Mouse (Mus musculus) liver, embryonic 13.5 days (tissue): ENCODE results near the gene Slc41a1. TPM values are rescaled to one million over a fixed set of nuclear protein-coding genes. Genes with fewer than 3 reads are reported as not detected.

Experiments
- ATAC-seq: fragments of 200-750 bp; cut with Nextera tagmentation; 2 replicates; pipeline ENCODE4 v1.8.0; 2017; ENCODE audit warnings: low read depth, mild to moderate bottlenecking, moderate number of reproducible peaks, moderate library complexity
- DNase-seq: peaks from one replicate; pipeline ENCODE4 v3.0.0; 2022
- H3K27ac ChIP-seq: fragments of 300-500 bp; sonication (generic); 2 replicates; pipeline ENCODE4 v1.5.1; 2015; ENCODE audit warnings: moderate library complexity, mild to moderate bottlenecking, inconsistent platforms
- H3K27me3 ChIP-seq: fragments of 300-500 bp; sonication (generic); 2 replicates; pipeline ENCODE4 v1.6.1; 2015; ENCODE audit warnings: mild to moderate bottlenecking, inconsistent platforms
- H3K36me3 ChIP-seq: fragments of 300-500 bp; sonication (generic); 2 replicates; pipeline ENCODE4 v1.6.1; 2015; ENCODE audit warnings: mild to moderate bottlenecking, inconsistent platforms
- H3K4me1 ChIP-seq: fragments of 300-500 bp; sonication (generic); replicated peaks from 2 replicates; pipeline ENCODE4 v1.6.1; 2015; ENCODE audit warnings: inconsistent platforms
- H3K4me2 ChIP-seq: fragments of 300-500 bp; sonication (generic); 2 replicates; pipeline ENCODE4 v1.6.1; 2015; ENCODE audit warnings: inconsistent platforms, mild to moderate bottlenecking, moderate library complexity
- H3K4me3 ChIP-seq: fragments of 300-500 bp; sonication (generic); replicated peaks from 2 replicates; pipeline ENCODE4 v1.5.1; 2015; ENCODE audit warnings: mild to moderate bottlenecking, inconsistent platforms
- H3K9ac ChIP-seq: fragments of 300-500 bp; sonication (generic); 2 replicates; pipeline ENCODE4 v1.6.1; 2015; ENCODE audit warnings: mild to moderate bottlenecking, inconsistent platforms
- H3K9me3 ChIP-seq: fragments of 300-500 bp; sonication (generic); replicated peaks from 2 replicates; pipeline ENCODE4 v1.6.1; 2016; ENCODE audit warnings: inconsistent platforms
- WGBS: fragments of 180-500 bp; shearing (Covaris S2); methylation state at CpG from one replicate; pipeline ENCODE4 v1.1.7; 2015; ENCODE audit not compliant: insufficient replicate concordance; 5-methylcytosine and 5-hydroxymethylcytosine counted together
- polyA plus RNA-seq: library from polyadenylated mRNA; unstranded; fragments of >200 nt; fragmentation: Nextera tagmentation; extraction: Ambion mirVana; gene quantifications from 2 replicates; pipeline ENCODE4 v1.2.1, GENCODE M21; 2015

Gene Slc41a1
- polyA plus RNA-seq, 1 experiment from 2014 or later: 1.1 TPM

GRCm38 (mm10) chr1:131846255-131846654 lies 19.0 kb downstream of the Slc41a1 start:
- Histone ChIP-seq H3K9ac (no peak overlapping the region), H3K4me2 (no peak overlapping the region), H3K27me3 (no peaks in the 10 kb centered on the region), H3K4me3 (no peak overlapping the region), H3K27ac (no peak overlapping the region), H3K9me3 (no peaks in the 10 kb centered on the region), H3K36me3 (peaks cover 6% of the 10 kb centered on the region), H3K4me1 (0 out of 2 replicates have a peak, but pooled peaks cover 3% of the 10 kb centered on the region)
- 75% methylated on average over 5 of the region's 5 CpGs for WGBS
- ATAC-seq: no peak
- DNase-seq: peak; percentile 9

GRCm38 (mm10) chr1:131861811-131862210 lies 34.5 kb downstream of the Slc41a1 start:
- H3K27me3 ChIP-seq: no peaks in the 10 kb centered on the region
- H3K9me3 ChIP-seq: no peaks in the 10 kb centered on the region
- no peaks in the 10 kb centered on the region for H3K36me3 ChIP-seq
- H3K4me2 ChIP-seq: no peak overlapping the region
- H3K9ac ChIP-seq: no peak overlapping the region
- no peak overlapping the region for H3K27ac ChIP-seq
- no peaks in the 10 kb centered on the region for H3K4me1 ChIP-seq
- ATAC-seq: no peak
- DNase-seq: no peak
- H3K4me3 ChIP-seq: no peak overlapping the region
- 52% methylated on average over 4 of the region's 4 CpGs for WGBS

GRCm38 (mm10) chr1:131865596-131865995 lies 38.3 kb downstream of the Slc41a1 start:
- no peak overlapping the region for H3K4me3 ChIP-seq
- H3K36me3 ChIP-seq: no peaks in the 10 kb centered on the region
- H3K4me2 ChIP-seq: no peak overlapping the region
- H3K9ac ChIP-seq: no peak overlapping the region
- no peaks in the 10 kb centered on the region for H3K27me3 ChIP-seq
- H3K9me3 ChIP-seq: no peaks in the 10 kb centered on the region
- DNase-seq (no peak), ATAC-seq (no peak)
- no peak overlapping the region for H3K27ac ChIP-seq
- H3K4me1 ChIP-seq: peaks cover 8% of the 10 kb centered on the region
- 71% methylated on average over 5 of the region's 5 CpGs for WGBS

GRCm38 (mm10) chr1:131866304-131866999 lies 39.2 kb downstream of the Slc41a1 start:
- Histone ChIP-seq H3K4me1 (peaks cover 8% of the 10 kb centered on the region), H3K36me3 (no peaks in the 10 kb centered on the region), H3K9ac (no peak overlapping the region), H3K27me3 (no peaks in the 10 kb centered on the region), H3K4me3 (peak overlapping the region; percentile 67), H3K4me2 (peak overlapping the region; percentile 86), H3K9me3 (no peaks in the 10 kb centered on the region), H3K27ac (no peak overlapping the region)
- ATAC-seq (no peak), DNase-seq (no peak)
- WGBS: 36% methylated on average over 6 of the region's 6 CpGs

GRCm38 (mm10) chr1:131867093-131867945 lies 40.0 kb downstream of the Slc41a1 start, which contains the start of gene Rab29:
Gene Rab29 (plus strand): TSS chr1:131867224.
- 1% methylated on average over 46 of the region's 46 CpGs for WGBS
- no peaks in the 10 kb centered on the region for H3K9me3 ChIP-seq
- H3K4me1 ChIP-seq: peaks cover 8% of the 10 kb centered on the region
- H3K9ac ChIP-seq: peak within 1 kb of the TSS; percentile 75
- DNase-seq (peak; percentile 82), ATAC-seq (peak; percentile 96)
- H3K27me3 ChIP-seq: no peaks in the 10 kb centered on the region
- peak within 1 kb of the TSS; percentile 67 for H3K4me3 ChIP-seq
- peak within 1 kb of the TSS; percentile 86 for H3K4me2 ChIP-seq
- no peaks in the 10 kb centered on the region for H3K36me3 ChIP-seq
- H3K27ac ChIP-seq: no peak within 1 kb of the TSS

GRCm38 (mm10) chr1:131867946-131868290 lies 40.6 kb downstream of the Slc41a1 start:
- Histone ChIP-seq H3K9ac (peak overlapping the region; percentile 75), H3K27me3 (no peaks in the 10 kb centered on the region), H3K4me2 (peak overlapping the region; percentile 86), H3K27ac (no peak overlapping the region), H3K9me3 (no peaks in the 10 kb centered on the region), H3K4me1 (peaks cover 8% of the 10 kb centered on the region), H3K36me3 (no peaks in the 10 kb centered on the region), H3K4me3 (peak overlapping the region; percentile 67)
- 21% methylated on average over 10 of the region's 10 CpGs for WGBS
- no peak; the same call in 1 of the 2 replicates for ATAC-seq
- DNase-seq: no peak

GRCm38 (mm10) chr1:131869561-131869960 lies 42.3 kb downstream of the Slc41a1 start:
- H3K27ac ChIP-seq: no peak overlapping the region
- H3K27me3 ChIP-seq: no peaks in the 10 kb centered on the region
- 0 out of 2 replicates have a peak, but pooled peaks cover 2% of the 10 kb centered on the region for H3K36me3 ChIP-seq
- no peak overlapping the region for H3K4me3 ChIP-seq
- peaks cover 8% of the 10 kb centered on the region for H3K4me1 ChIP-seq
- 75% methylated on average over 2 of the region's 2 CpGs for WGBS
- H3K9me3 ChIP-seq: no peaks in the 10 kb centered on the region
- no peak for ATAC-seq
- no peak overlapping the region for H3K9ac ChIP-seq
- DNase-seq: no peak
- no peak overlapping the region for H3K4me2 ChIP-seq

- no peaks in the 10 kb centered on the region for H3K9me3 ChIP-seq
- 0 out of 2 replicates have a peak, but pooled peaks cover 2% of the 10 kb centered on the region for H3K36me3 ChIP-seq
- H3K4me1 ChIP-seq: peaks cover 4% of the 10 kb centered on the region
- H3K4me2 ChIP-seq: no peak overlapping the region
- no peaks in the 10 kb centered on the region for H3K27me3 ChIP-seq
- no peak overlapping the region for H3K9ac ChIP-seq
- DNase-seq: no peak
- no peak overlapping the region for H3K27ac ChIP-seq
- 58% methylated on average over 1 of the region's 1 CpGs for WGBS
- ATAC-seq: no peak
- H3K4me3 ChIP-seq: no peak overlapping the region
These were observed 45.6 kb downstream of the Slc41a1 start for GRCm38 (mm10) chr1:131872856-131873255.

GRCm38 (mm10) chr1:131879816-131880215 lies 52.5 kb downstream of the Slc41a1 start:
- ATAC-seq: no peak
- Histone ChIP-seq H3K9me3 (no peaks in the 10 kb centered on the region), H3K9ac (no peak overlapping the region), H3K27me3 (no peaks in the 10 kb centered on the region; the same call in 1 of the 2 replicates), H3K4me1 (no peaks in the 10 kb centered on the region), H3K36me3 (no peaks in the 10 kb centered on the region), H3K27ac (no peak overlapping the region), H3K4me3 (no peak overlapping the region), H3K4me2 (no peak overlapping the region)
- no peak for DNase-seq
- 46% methylated on average over 2 of the region's 2 CpGs for WGBS

- Histone ChIP-seq H3K4me3 (no peak overlapping the region), H3K4me2 (no peak overlapping the region), H3K27ac (no peak overlapping the region), H3K9ac (no peak overlapping the region), H3K9me3 (no peaks in the 10 kb centered on the region), H3K4me1 (no peaks in the 10 kb centered on the region), H3K27me3 (no peaks in the 10 kb centered on the region; the same call in 1 of the 2 replicates), H3K36me3 (no peaks in the 10 kb centered on the region)
- DNase-seq: peak; percentile 24
- WGBS: 31% methylated on average over 2 of the region's 2 CpGs
- ATAC-seq: no peak
These were observed 55.5 kb downstream of the Slc41a1 start for GRCm38 (mm10) chr1:131882787-131883186.

- no peak overlapping the region for H3K9ac ChIP-seq
- no peaks in the 10 kb centered on the region for H3K36me3 ChIP-seq
- no peak overlapping the region for H3K27ac ChIP-seq
- WGBS: 70% methylated on average over 2 of the region's 2 CpGs
- no peaks in the 10 kb centered on the region; the same call in 1 of the 2 replicates for H3K27me3 ChIP-seq
- no peak overlapping the region for H3K4me2 ChIP-seq
- H3K4me3 ChIP-seq: no peak overlapping the region
- H3K9me3 ChIP-seq: no peaks in the 10 kb centered on the region
- DNase-seq: no peak
- no peak for ATAC-seq
- H3K4me1 ChIP-seq: no peaks in the 10 kb centered on the region
These were observed 58.9 kb downstream of the Slc41a1 start for GRCm38 (mm10) chr1:131886173-131886572.
